In genomic region chr12:89940746-89941145, GRCm38 (mm10) we compare ENCODE assay signal across 16 mouse cellular contexts.
"Had no signal": no experiment of that assay in that cellular context is flagged by ENCODE, and none has a peak within 500 bp of the region (broad histone marks: within the 10 kb centered on the region; RNA-seq: fewer than 3 reads in every experiment).

No protein-coding gene starts in this region.

- H3K4me2 ChIP-seq: neural tube, embryonic 13.5 days; neural tube, embryonic 15.5 days; stomach, embryonic 15.5 days had no signal

- H3K36me3 ChIP-seq: neural tube, embryonic 13.5 days; neural tube, embryonic 15.5 days; stomach, embryonic 15.5 days had no signal

- H3K9ac ChIP-seq: neural tube, embryonic 13.5 days; neural tube, embryonic 15.5 days; stomach, embryonic 15.5 days had no signal

- H3K4me1 ChIP-seq: neural tube, embryonic 13.5 days; neural tube, embryonic 15.5 days; stomach, embryonic 15.5 days had no signal

- H3K27ac ChIP-seq: neural tube, embryonic 13.5 days; neural tube, embryonic 15.5 days; stomach, embryonic 15.5 days; stomach, postnatal 0 days had no signal

- H3K9me3 ChIP-seq: neural tube, embryonic 13.5 days; neural tube, embryonic 15.5 days; stomach, embryonic 15.5 days had no signal

- H3K27me3 ChIP-seq: neural tube, embryonic 13.5 days; neural tube, embryonic 15.5 days; stomach, embryonic 15.5 days had no signal

- DNase-seq: retina, postnatal 1 day; right cerebral cortex, adult 18-20 months; right cerebral cortex, postnatal 14 days; right cerebral cortex, postnatal 25 days; right cerebral cortex, postnatal 4 days; spleen, adult 18-20 months; thymus, adult 18-20 months; thymus, adult 2 months; thymus, postnatal 14 days; thymus, postnatal 25 days; thymus, postnatal 36 days; thymus, postnatal 4 days had no signal

- H3K4me3 ChIP-seq: neural tube, embryonic 13.5 days; neural tube, embryonic 15.5 days; stomach, embryonic 15.5 days had no signal
